In genomic region chr1:78167577-78168286, GRCm38 (mm10) we compare ENCODE assay signal across 17 mouse cellular contexts. TPM values are rescaled to one million over a fixed set of nuclear protein-coding genes. Genes with fewer than 3 reads are reported as not detected.
DNase-seq lines count a peak whose midpoint lies in the region; ATAC-seq and TF ChIP-seq lines count a peak whose summit lies in the region.
"Had no signal": no experiment of that assay in that cellular context is flagged by ENCODE, and none has a peak within 500 bp of the region (broad histone marks: within the 10 kb centered on the region; RNA-seq: fewer than 3 reads in every experiment).

No protein-coding gene starts in this region.

- H3K9ac ChIP-seq in embryonic facial prominence, embryonic 13.5 days: no peak overlapping the region
- no peak overlapping the region for H3K9ac ChIP-seq in hindbrain, embryonic 11.5 days (ENCODE audit: low read depth, low read length)
- no peak overlapping the region for H3K9ac ChIP-seq in midbrain, embryonic 13.5 days (replicated peaks)
- H3K9ac ChIP-seq: limb, embryonic 13.5 days had no signal

- H3K4me1 ChIP-seq in embryonic facial prominence, embryonic 13.5 days: peaks cover 70% of the 10 kb centered on the region
- peaks cover 3% of the 10 kb centered on the region for H3K4me1 ChIP-seq in hindbrain, embryonic 11.5 days (replicated peaks; ENCODE audit: control insufficient read depth, insufficient read depth, low read length)
- H3K4me1 ChIP-seq in midbrain, embryonic 13.5 days (replicated peaks): peaks cover 62% of the 10 kb centered on the region
- H3K4me1 ChIP-seq: megakaryocyte, embryonic 14.5 days had no signal

- H3K27ac ChIP-seq in embryonic facial prominence, embryonic 13.5 days: peak overlapping the region; percentile 23; the same call in 1 of the 2 replicates
- no peak overlapping the region for H3K27ac ChIP-seq in hindbrain, embryonic 11.5 days (ENCODE audit: low read depth, low read length)
- no peak overlapping the region for H3K27ac ChIP-seq in midbrain, embryonic 13.5 days
- H3K27ac ChIP-seq: limb, embryonic 13.5 days had no signal

- DNase-seq in brain, embryonic 14.5 days (ENCODE audit: low read depth): peak; percentile 93
- DNase-seq in hindbrain, embryonic 11.5 days (ENCODE audit: low spot score): peak; percentile 59
- no peak for DNase-seq in ovary, postnatal 10 days (ENCODE audit: low spot score)
- DNase-seq in urinary bladder, postnatal 36 days (ENCODE audit: low spot score in 2 of 2): no peak
- DNase-seq in kidney, postnatal 14 days: no peak
- DNase-seq in urinary bladder, adult 2 months (ENCODE audit: low spot score): no peak
- DNase-seq: gastrocnemius, postnatal 25 days; kidney, postnatal 4 days; lung, adult 18-20 months; thymus, postnatal 25 days had no signal

- WGBS in embryonic facial prominence, embryonic 13.5 days: 24% methylated on average over 18 of the region's 18 CpGs
- WGBS in hindbrain, embryonic 11.5 days: 22% methylated on average over 18 of the region's 18 CpGs
- WGBS in midbrain, embryonic 13.5 days: 4% methylated on average over 18 of the region's 18 CpGs

- peaks cover 15% of the 10 kb centered on the region for H3K27me3 ChIP-seq in embryonic facial prominence, embryonic 13.5 days
- H3K27me3 ChIP-seq in hindbrain, embryonic 11.5 days (ENCODE audit: control insufficient read depth, insufficient read depth, low read length): peaks cover 23% of the 10 kb centered on the region
- H3K27me3 ChIP-seq in midbrain, embryonic 13.5 days: peaks cover 89% of the 10 kb centered on the region
- H3K27me3 ChIP-seq: megakaryocyte, embryonic 14.5 days had no signal

- H3K9me3 ChIP-seq in embryonic facial prominence, embryonic 13.5 days: no peaks in the 10 kb centered on the region
- H3K9me3 ChIP-seq in hindbrain, embryonic 11.5 days (ENCODE audit: control insufficient read depth, low read length): no peaks in the 10 kb centered on the region
- H3K9me3 ChIP-seq in midbrain, embryonic 13.5 days: no peaks in the 10 kb centered on the region
- H3K9me3 ChIP-seq: limb, embryonic 13.5 days; megakaryocyte, embryonic 14.5 days had no signal

- TF ChIP-seq POLR2A in brain, embryonic 14.5 days (IDR thresholded peaks at IDR 0.05; ENCODE audit: borderline replicate concordance, extremely low read depth, insufficient read depth, insufficient read length, poor library complexity, severe bottlenecking): no peak

- no peak overlapping the region for H3K4me3 ChIP-seq in embryonic facial prominence, embryonic 13.5 days
- H3K4me3 ChIP-seq in hindbrain, embryonic 11.5 days (ENCODE audit: low read depth, low read length): no peak overlapping the region
- H3K4me3 ChIP-seq in midbrain, embryonic 13.5 days (replicated peaks): no peak overlapping the region
- H3K4me3 ChIP-seq: limb, embryonic 13.5 days; megakaryocyte, embryonic 14.5 days had no signal

- no peak overlapping the region for H3K4me2 ChIP-seq in embryonic facial prominence, embryonic 13.5 days
- 0 out of 2 replicates have a peak overlapping the region, but pooled peaks have one; percentile 21 for H3K4me2 ChIP-seq in hindbrain, embryonic 11.5 days (replicated peaks; ENCODE audit: low read depth, low read length)
- peak overlapping the region; percentile 22; the same call in 1 of the 2 replicates for H3K4me2 ChIP-seq in midbrain, embryonic 13.5 days (replicated peaks)
- H3K4me2 ChIP-seq: limb, embryonic 13.5 days had no signal

- 0 out of 2 replicates have a peak, but pooled peaks have one; percentile 32 for ATAC-seq in embryonic facial prominence, embryonic 13.5 days (ENCODE audit: insufficient number of reproducible peaks, insufficient read depth, low FRiP score, low TSS enrichment, low read depth)
- ATAC-seq in hindbrain, embryonic 11.5 days (ENCODE audit: low FRiP score): peak; percentile 88
- ATAC-seq in midbrain, embryonic 13.5 days: peak; percentile 90
- ATAC-seq: intestine, postnatal 0 days had no signal

- TF ChIP-seq CTCF in brain, embryonic 14.5 days (IDR thresholded peaks at IDR 0.05; ENCODE audit: borderline replicate concordance, extremely low read depth, insufficient read depth, insufficient read length): no peak

- H3K36me3 ChIP-seq in embryonic facial prominence, embryonic 13.5 days: peaks cover 17% of the 10 kb centered on the region
- no peaks in the 10 kb centered on the region for H3K36me3 ChIP-seq in hindbrain, embryonic 11.5 days (ENCODE audit: control insufficient read depth, insufficient read depth, low read length)
- H3K36me3 ChIP-seq in midbrain, embryonic 13.5 days: no peaks in the 10 kb centered on the region
- H3K36me3 ChIP-seq: limb, embryonic 13.5 days had no signal

RNA-seq across cellular contexts. Expression of gene Pax3, which starts 29.2 kb away (rescaled TPM):
- 4.8 and 10.6 TPM in 2 replicates for polyA plus RNA-seq in brain, embryonic 14.5 days (2012; rRNA removed)
- polyA plus RNA-seq in embryonic facial prominence, embryonic 13.5 days (2015; fragmentation: Nextera tagmentation; extraction: Ambion mirVana): 79.9 and 82.3 TPM in 2 replicates
- 48.3 and 49.2 TPM in 2 replicates for polyA plus RNA-seq in hindbrain, embryonic 11.5 days (2014; fragmentation: Nextera tagmentation; extraction: Ambion mirVana)
- polyA plus RNA-seq in midbrain, embryonic 13.5 days (2015; fragmentation: Nextera tagmentation; extraction: Ambion mirVana): 30.4 and 35.6 TPM in 2 replicates
- polyA plus RNA-seq in urinary bladder, adult 2 months (2012; rRNA removed): not detected in 2 replicates
- polyA plus RNA-seq: cortical plate, adult 2 months; intestine, postnatal 0 days; small intestine, adult 2 months had no signal

Comparison
In these comparisons a context has a peak if more than half of its experiments do, and no peak if none do; other contexts are left out.
1. DNase-seq: peak in brain, embryonic 14.5 days (single experiment) and hindbrain, embryonic 11.5 days (single experiment); none in ovary, postnatal 10 days (single experiment), urinary bladder, postnatal 36 days (0 of 2), kidney, postnatal 14 days (single experiment) and urinary bladder, adult 2 months (single experiment).
2. ATAC-seq: peak in every context shown above with its lines; median percentile 90 in midbrain, embryonic 13.5 days; 88 in hindbrain, embryonic 11.5 days; 32 in embryonic facial prominence, embryonic 13.5 days.